Mouse (Mus musculus) embryo, embryonic 9.5 days (tissue): Measurements from ENCODE around the gene Synj1.

Experiments
- DNase-seq: peaks from one replicate; pipeline ENCODE4 v3.0.0-alpha.2; 2017; ENCODE audit errors: extremely low spot score

The Synj1 gene

GRCm38 (mm10) chr16:91011021-91011683, at the start of gene Synj1:
TSS of gene Synj1 (minus strand) at chr16:91011308.
- peak; percentile 90 for DNase-seq

GRCm38 (mm10) chr16:91057741-91058140, 46.6 kb upstream of the Synj1 start:
- no peak for DNase-seq

- DNase-seq, result no peak
Measured at GRCm38 (mm10) chr16:91057261-91057660, 46.2 kb upstream of the Synj1 start.

GRCm38 (mm10) chr16:91056043-91056821, 45.1 kb upstream of the Synj1 start:
- no peak for DNase-seq

- DNase-seq, result no peak
Measured at GRCm38 (mm10) chr16:91055150-91055549, 44.0 kb upstream of the Synj1 start.

- no peak for DNase-seq
Measured at GRCm38 (mm10) chr16:91053599-91053998, 42.5 kb upstream of the Synj1 start.

GRCm38 (mm10) chr16:91045511-91045910, 34.4 kb upstream of the Synj1 start:
- DNase-seq, result peak; percentile 54

GRCm38 (mm10) chr16:91044270-91045182, 33.4 kb upstream of the Synj1 start, which contains the start of gene Paxbp1:
TSS of gene Paxbp1 (minus strand) at chr16:91044543.
- DNase-seq, result peak; percentile 99

GRCm38 (mm10) chr16:91043461-91044248, 32.5 kb upstream of the Synj1 start:
- DNase-seq, result peak; percentile 63

- DNase-seq, result no peak
Measured at GRCm38 (mm10) chr16:91042640-91043039, 31.5 kb upstream of the Synj1 start.

GRCm38 (mm10) chr16:91035866-91036265, 24.8 kb upstream of the Synj1 start:
- no peak for DNase-seq

GRCm38 (mm10) chr16:91030751-91031150, 19.6 kb upstream of the Synj1 start:
- DNase-seq, result no peak

GRCm38 (mm10) chr16:91029901-91030300, 18.8 kb upstream of the Synj1 start:
- no peak for DNase-seq

GRCm38 (mm10) chr16:91029161-91029743, 18.1 kb upstream of the Synj1 start:
- no peak for DNase-seq

- DNase-seq, result no peak
Measured at GRCm38 (mm10) chr16:91026290-91026689, 15.2 kb upstream of the Synj1 start.

GRCm38 (mm10) chr16:91023384-91023783, 12.3 kb upstream of the Synj1 start:
- no peak for DNase-seq

GRCm38 (mm10) chr16:91020842-91021483, 9.9 kb upstream of the Synj1 start:
- DNase-seq, result no peak

GRCm38 (mm10) chr16:91019476-91019875, 8.4 kb upstream of the Synj1 start:
- no peak for DNase-seq

- no peak for DNase-seq
Measured at GRCm38 (mm10) chr16:91015761-91016160, 4.7 kb upstream of the Synj1 start.

GRCm38 (mm10) chr16:91011847-91012246, 739 bp upstream of the Synj1 start:
- no peak for DNase-seq
